Mouse (Mus musculus) forebrain, embryonic 13.5 days (tissue): ENCODE results near the gene Washc4. TPM values are rescaled to one million over a fixed set of nuclear protein-coding genes. Genes with fewer than 3 reads are reported as not detected.

Experiments used
- ATAC-seq: fragments of 200-750 bp; cut with Nextera tagmentation; 2 replicates; pipeline ENCODE4 v1.8.0; 2017
- H3K27ac ChIP-seq: fragments of 300-500 bp; sonication (generic); 2 replicates; pipeline ENCODE4 v1.5.1; 2015; ENCODE audit warnings: inconsistent platforms, mild to moderate bottlenecking, moderate library complexity
- H3K27me3 ChIP-seq: fragments of 300-500 bp; sonication (generic); 2 replicates; pipeline ENCODE4 v1.6.1; 2015; ENCODE audit warnings: mild to moderate bottlenecking, inconsistent platforms
- H3K36me3 ChIP-seq: fragments of 300-500 bp; sonication (generic); 2 replicates; pipeline ENCODE4 v1.6.1; 2015; ENCODE audit warnings: mild to moderate bottlenecking, inconsistent platforms; ENCODE audit not compliant: poor library complexity, severe bottlenecking
- H3K4me1 ChIP-seq: fragments of 300-500 bp; sonication (generic); 2 replicates; pipeline ENCODE4 v1.6.1; 2015; ENCODE audit warnings: inconsistent platforms
- H3K4me2 ChIP-seq: fragments of 300-500 bp; sonication (generic); 2 replicates; pipeline ENCODE4 v1.6.1; 2015; ENCODE audit warnings: inconsistent platforms, mild to moderate bottlenecking, moderate library complexity
- H3K4me3 ChIP-seq: fragments of 300-500 bp; sonication (generic); 2 replicates; pipeline ENCODE4 v1.5.1; 2015; ENCODE audit warnings: mild to moderate bottlenecking, inconsistent platforms
- H3K9ac ChIP-seq: fragments of 300-500 bp; sonication (generic); 2 replicates; pipeline ENCODE4 v1.6.1; 2015; ENCODE audit warnings: mild to moderate bottlenecking, inconsistent platforms
- H3K9me3 ChIP-seq: fragments of 300-500 bp; sonication (generic); replicated peaks from 2 replicates; pipeline ENCODE4 v1.6.1; 2016; ENCODE audit warnings: inconsistent platforms
- WGBS: fragments of 180-500 bp; shearing (Covaris S2); methylation state at CpG from one replicate; pipeline ENCODE4 v1.1.7; 2015; 5-methylcytosine and 5-hydroxymethylcytosine counted together
- polyA plus RNA-seq: library from polyadenylated mRNA; unstranded; fragments of >200 nt; fragmentation: Nextera tagmentation; extraction: Ambion mirVana; gene quantifications from 2 replicates; pipeline ENCODE4 v1.2.1, GENCODE M21; 2015

Washc4 gene
- polyA plus RNA-seq, 1 experiment from 2014 or later: 32.4 TPM

- H3K9ac ChIP-seq: no peak overlapping the region
- H3K27me3 ChIP-seq: no peaks in the 10 kb centered on the region
- peaks cover 45% of the 10 kb centered on the region for H3K36me3 ChIP-seq
- no peaks in the 10 kb centered on the region for H3K9me3 ChIP-seq
- no peak for ATAC-seq
- peaks cover 21% of the 10 kb centered on the region; the same call in 1 of the 2 replicates for H3K4me1 ChIP-seq
- 88% methylated on average over 12 of the region's 12 CpGs for WGBS
- H3K4me2 ChIP-seq: no peak overlapping the region
- H3K4me3 ChIP-seq: no peak overlapping the region
- no peak overlapping the region for H3K27ac ChIP-seq
Measured at GRCm38 (mm10) chr10:83629190-83629781, 85.7 kb downstream of the Washc4 start.

- no peak overlapping the region for H3K27ac ChIP-seq
- no peak overlapping the region for H3K9ac ChIP-seq
- peaks cover 27% of the 10 kb centered on the region for H3K4me1 ChIP-seq
- ATAC-seq: no peak
- no peak overlapping the region for H3K4me3 ChIP-seq
- H3K9me3 ChIP-seq: no peaks in the 10 kb centered on the region
- WGBS: 92% methylated on average over 5 of the region's 5 CpGs
- no peak overlapping the region for H3K4me2 ChIP-seq
- peaks cover 40% of the 10 kb centered on the region for H3K36me3 ChIP-seq
- no peaks in the 10 kb centered on the region for H3K27me3 ChIP-seq
Measured at GRCm38 (mm10) chr10:83629878-83630277, 86.3 kb downstream of the Washc4 start.

GRCm38 (mm10) chr10:83630899-83631298 is 87.3 kb downstream of the Washc4 start:
- Histone ChIP-seq H3K36me3 (peaks cover 35% of the 10 kb centered on the region), H3K4me3 (no peak overlapping the region), H3K9ac (no peak overlapping the region), H3K27ac (peak overlapping the region; percentile 57), H3K4me2 (no peak overlapping the region), H3K27me3 (no peaks in the 10 kb centered on the region), H3K4me1 (peaks cover 28% of the 10 kb centered on the region), H3K9me3 (no peaks in the 10 kb centered on the region)
- peak; percentile 77 for ATAC-seq
- WGBS: 32% methylated on average over 3 of the region's 3 CpGs

GRCm38 (mm10) chr10:83631775-83632174 is 88.2 kb downstream of the Washc4 start:
- no peak overlapping the region for H3K4me2 ChIP-seq
- peaks cover 28% of the 10 kb centered on the region for H3K4me1 ChIP-seq
- H3K27me3 ChIP-seq: no peaks in the 10 kb centered on the region
- no peaks in the 10 kb centered on the region for H3K9me3 ChIP-seq
- 91% methylated on average over 10 of the region's 10 CpGs for WGBS
- no peak overlapping the region for H3K4me3 ChIP-seq
- ATAC-seq: no peak
- H3K27ac ChIP-seq: no peak overlapping the region; the same call in 1 of the 2 replicates
- peaks cover 28% of the 10 kb centered on the region for H3K36me3 ChIP-seq
- H3K9ac ChIP-seq: no peak overlapping the region

- Histone ChIP-seq H3K36me3 (peaks cover 18% of the 10 kb centered on the region), H3K4me3 (no peak overlapping the region), H3K27ac (no peak overlapping the region), H3K4me2 (no peak overlapping the region), H3K9me3 (no peaks in the 10 kb centered on the region), H3K27me3 (no peaks in the 10 kb centered on the region), H3K4me1 (peaks cover 28% of the 10 kb centered on the region), H3K9ac (no peak overlapping the region)
- WGBS: 73% methylated on average over 7 of the region's 7 CpGs
- no peak for ATAC-seq
Measured at GRCm38 (mm10) chr10:83632806-83633374, 89.3 kb downstream of the Washc4 start.

- no peak overlapping the region for H3K9ac ChIP-seq
Measured at GRCm38 (mm10) chr10:83634461-83634860, 90.9 kb downstream of the Washc4 start.

GRCm38 (mm10) chr10:83636191-83636590 is 92.6 kb downstream of the Washc4 start:
- no peak for ATAC-seq
- H3K9ac ChIP-seq: no peak overlapping the region
- peaks cover 30% of the 10 kb centered on the region for H3K4me1 ChIP-seq
- no peak overlapping the region for H3K4me2 ChIP-seq
- WGBS: 94% methylated on average over 2 of the region's 2 CpGs
- no peak overlapping the region for H3K27ac ChIP-seq
- H3K36me3 ChIP-seq: peaks cover 23% of the 10 kb centered on the region; the same call in 1 of the 2 replicates
- H3K9me3 ChIP-seq: no peaks in the 10 kb centered on the region
- no peak overlapping the region for H3K4me3 ChIP-seq
- no peaks in the 10 kb centered on the region for H3K27me3 ChIP-seq

More at GRCm38 (mm10) chr10:83634461-83634860, 90.9 kb downstream of the Washc4 start:
- Histone ChIP-seq H3K9me3 (no peaks in the 10 kb centered on the region), H3K4me3 (no peak overlapping the region), H3K27ac (no peak overlapping the region), H3K36me3 (peaks cover 22% of the 10 kb centered on the region; the same call in 1 of the 2 replicates), H3K27me3 (no peaks in the 10 kb centered on the region), H3K4me1 (peaks cover 28% of the 10 kb centered on the region), H3K4me2 (no peak overlapping the region)
- no peak; the same call in 1 of the 2 replicates for ATAC-seq
- WGBS: 36% methylated on average over 5 of the region's 5 CpGs

- Histone ChIP-seq H3K27ac (no peak overlapping the region), H3K4me2 (no peak overlapping the region), H3K4me3 (no peak overlapping the region), H3K4me1 (peaks cover 23% of the 10 kb centered on the region), H3K27me3 (no peaks in the 10 kb centered on the region), H3K9ac (no peak overlapping the region), H3K9me3 (no peaks in the 10 kb centered on the region), H3K36me3 (peaks cover 16% of the 10 kb centered on the region; the same call in 1 of the 2 replicates)
- 64% methylated on average over 6 of the region's 6 CpGs for WGBS
- ATAC-seq: peak; percentile 44; the same call in 1 of the 2 replicates
Measured at GRCm38 (mm10) chr10:83637295-83637694, 93.7 kb downstream of the Washc4 start.

GRCm38 (mm10) chr10:83639881-83640386 is 96.4 kb downstream of the Washc4 start:
- Histone ChIP-seq H3K36me3 (peaks cover 16% of the 10 kb centered on the region; the same call in 1 of the 2 replicates), H3K4me2 (no peak overlapping the region), H3K9ac (no peak overlapping the region), H3K4me3 (no peak overlapping the region), H3K27me3 (no peaks in the 10 kb centered on the region), H3K9me3 (no peaks in the 10 kb centered on the region), H3K27ac (peak overlapping the region; percentile 44; the same call in 1 of the 2 replicates), H3K4me1 (peaks cover 18% of the 10 kb centered on the region)
- 45% methylated on average over 10 of the region's 10 CpGs for WGBS
- ATAC-seq: no peak; the same call in 1 of the 2 replicates

GRCm38 (mm10) chr10:83641641-83642040 is 98.1 kb downstream of the Washc4 start:
- H3K9me3 ChIP-seq: no peaks in the 10 kb centered on the region
- WGBS: 80% methylated on average over 3 of the region's 3 CpGs
- ATAC-seq: no peak
- H3K27me3 ChIP-seq: no peaks in the 10 kb centered on the region
- no peak overlapping the region for H3K9ac ChIP-seq
- H3K4me2 ChIP-seq: no peak overlapping the region
- H3K4me1 ChIP-seq: peaks cover 24% of the 10 kb centered on the region
- H3K27ac ChIP-seq: no peak overlapping the region
- peaks cover 16% of the 10 kb centered on the region; the same call in 1 of the 2 replicates for H3K36me3 ChIP-seq
- no peak overlapping the region for H3K4me3 ChIP-seq

GRCm38 (mm10) chr10:83644167-83644566 is 100.6 kb downstream of the Washc4 start:
- H3K4me2 ChIP-seq: no peak overlapping the region
- no peak overlapping the region for H3K9ac ChIP-seq
- WGBS: 72% methylated on average over 8 of the region's 8 CpGs
- no peak for ATAC-seq
- no peaks in the 10 kb centered on the region for H3K27me3 ChIP-seq
- no peaks in the 10 kb centered on the region for H3K9me3 ChIP-seq
- H3K36me3 ChIP-seq: peaks cover 8% of the 10 kb centered on the region; the same call in 1 of the 2 replicates
- no peak overlapping the region for H3K27ac ChIP-seq
- H3K4me1 ChIP-seq: peaks cover 39% of the 10 kb centered on the region
- H3K4me3 ChIP-seq: no peak overlapping the region
